Mouse (Mus musculus): ENCODE results near the gene Dnajb13.

DNA sequence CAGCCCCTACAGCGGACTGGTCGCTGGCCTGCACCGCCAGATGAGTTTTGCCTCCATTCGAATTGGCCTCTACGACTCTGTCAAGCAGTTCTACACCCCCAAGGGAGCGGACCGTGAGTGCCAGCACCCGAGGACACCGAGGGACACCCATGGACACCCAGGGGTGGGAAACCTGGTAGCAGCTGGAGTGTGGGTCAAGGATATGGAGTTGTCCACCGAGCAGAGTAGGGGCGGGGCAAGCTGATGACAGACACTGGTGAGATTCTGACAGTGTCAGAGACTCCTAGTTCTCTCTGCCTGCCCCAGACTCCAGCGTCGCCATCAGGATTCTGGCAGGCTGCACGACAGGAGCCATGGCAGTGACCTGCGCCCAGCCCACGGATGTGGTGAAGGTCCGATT is 34.6 kb downstream of the Dnajb13 start:
- TF ChIP-seq GATA1 (IDR thresholded peaks at IDR 0.05; ENCODE audit: borderline replicate concordance, low read length) (no peak), TAL1 (conservative IDR thresholded peaks at IDR 0.05; ENCODE audit: low read depth, low read length) (no peak)
